Comparison of ENCODE assay signal across 32 mouse cellular contexts in the genomic region with DNA sequence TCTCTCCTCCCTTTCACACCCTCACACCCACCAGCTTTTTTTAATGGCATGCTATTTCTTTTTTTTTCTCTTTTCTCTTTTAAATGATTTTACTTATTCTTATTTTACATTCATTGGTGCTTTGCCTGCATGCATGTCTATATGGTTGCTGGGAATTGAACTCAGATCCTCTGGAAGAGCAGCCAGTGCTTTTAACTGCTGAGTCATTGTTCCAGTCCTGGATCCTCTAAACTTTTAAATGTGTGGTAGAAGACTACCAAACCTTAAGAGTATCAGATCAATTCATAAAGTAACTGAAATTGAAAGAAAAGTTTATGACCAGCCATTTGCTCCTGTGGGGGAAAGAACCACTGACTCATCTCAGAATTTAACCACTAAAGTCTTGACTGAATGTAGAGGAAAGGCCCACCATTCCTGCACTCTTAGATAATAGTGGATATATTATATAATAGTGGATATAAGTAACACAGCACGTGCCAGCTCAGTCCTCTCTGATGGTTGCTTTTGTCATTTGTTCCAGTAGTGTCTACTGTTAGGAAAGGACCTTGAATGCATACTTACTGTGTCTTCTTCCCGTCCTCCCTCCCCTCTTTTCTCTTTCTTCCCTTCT.
DNase-seq lines count a peak whose midpoint lies in the region; ATAC-seq and TF ChIP-seq lines count a peak whose summit lies in the region.
"Had no signal": no experiment of that assay in that cellular context is flagged by ENCODE, and none has a peak within 500 bp of the region (broad histone marks: within the 10 kb centered on the region; RNA-seq: fewer than 3 reads in every experiment).

No protein-coding gene starts in this region.

- 73% methylated on average over 2 of the region's 2 CpGs for WGBS in forebrain, postnatal 0 days

- H3K27me3 ChIP-seq in megakaryocyte, embryonic 14.5 days (replicated peaks) = no peaks in the 10 kb centered on the region
- no peaks in the 10 kb centered on the region for H3K27me3 ChIP-seq in forebrain, postnatal 0 days (ENCODE audit: insufficient read depth, low read length)
- H3K27me3 ChIP-seq: embryonic facial prominence, embryonic 13.5 days; forebrain, embryonic 12.5 days; forebrain, embryonic 15.5 days; heart, embryonic 13.5 days; Patski had no signal

- H3K9ac ChIP-seq in forebrain, postnatal 0 days = no peak overlapping the region
- H3K9ac ChIP-seq: embryonic facial prominence, embryonic 13.5 days; forebrain, embryonic 12.5 days; forebrain, embryonic 15.5 days; heart, embryonic 13.5 days; hindbrain, embryonic 14.5 days had no signal

- ATAC-seq in megakaryocyte, adult 5-6 weeks (ENCODE audit: poor library complexity, severe bottlenecking) = no peak
- peak; percentile 79 for ATAC-seq in CD4-positive, CD25-positive, alpha-beta regulatory T cell, adult 4 months
- no peak for ATAC-seq in forebrain, postnatal 0 days
- ATAC-seq: forebrain, embryonic 15.5 days; hindbrain, postnatal 0 days; intestine, embryonic 16.5 days; Patski had no signal

- no peaks in the 10 kb centered on the region for H3K9me3 ChIP-seq in megakaryocyte, embryonic 14.5 days
- H3K9me3 ChIP-seq in forebrain, postnatal 0 days (ENCODE audit: low read length) = no peaks in the 10 kb centered on the region
- H3K9me3 ChIP-seq: embryonic facial prominence, embryonic 10.5 days; embryonic facial prominence, embryonic 13.5 days; forebrain, embryonic 12.5 days; forebrain, embryonic 15.5 days; G1E; heart, embryonic 10.5 days; heart, embryonic 13.5 days had no signal

- peak overlapping the region; percentile 10 for H3K4me3 ChIP-seq in megakaryocyte, embryonic 14.5 days (replicated peaks)
- no peak overlapping the region for H3K4me3 ChIP-seq in forebrain, postnatal 0 days (ENCODE audit: low read depth, low read length)
- H3K4me3 ChIP-seq: embryonic facial prominence, embryonic 10.5 days; embryonic facial prominence, embryonic 13.5 days; erythroblast, embryonic 14.5 days; forebrain, embryonic 12.5 days; forebrain, embryonic 15.5 days; gastrocnemius, adult 2 months; heart, embryonic 10.5 days; heart, embryonic 13.5 days had no signal

- H3K4me1 ChIP-seq in megakaryocyte, embryonic 14.5 days = peaks cover 27% of the 10 kb centered on the region
- H3K4me1 ChIP-seq in forebrain, postnatal 0 days (ENCODE audit: insufficient read depth) = no peaks in the 10 kb centered on the region
- H3K4me1 ChIP-seq: embryonic facial prominence, embryonic 10.5 days; embryonic facial prominence, embryonic 13.5 days; forebrain, embryonic 12.5 days; forebrain, embryonic 15.5 days; heart, embryonic 10.5 days; heart, embryonic 13.5 days had no signal

- peaks cover 74% of the 10 kb centered on the region for H3K36me3 ChIP-seq in megakaryocyte, embryonic 14.5 days (replicated peaks; ENCODE audit: low read length)
- peaks cover 14% of the 10 kb centered on the region for H3K36me3 ChIP-seq in forebrain, postnatal 0 days (ENCODE audit: insufficient read depth)

- no peak overlapping the region for H3K4me2 ChIP-seq in forebrain, postnatal 0 days (ENCODE audit: low read depth)
- H3K4me2 ChIP-seq: embryonic facial prominence, embryonic 13.5 days; forebrain, embryonic 12.5 days; forebrain, embryonic 15.5 days; heart, embryonic 13.5 days; hindbrain, embryonic 14.5 days had no signal

- TF ChIP-seq CTCF in forebrain, postnatal 0 days (IDR thresholded peaks at IDR 0.05; ENCODE audit: low read depth) = no peak

- DNase-seq in induced T-regulatory cell, adult 2 months (ENCODE audit: low read depth) = peak; percentile 51
- DNase-seq in ovary, postnatal 14 days (ENCODE audit: low spot score) = no peak
- DNase-seq in forebrain, postnatal 0 days = no peak
- DNase-seq in thymus, postnatal 25 days = no peak
- DNase-seq: adrenal gland, adult 2 months; adrenal gland, postnatal 14 days; cerebellum, adult 11 months; cerebellum, adult 2 months; cerebellum, adult 9-11 months; cerebellum, postnatal 25 days; embryo, embryonic 11 days; gastrocnemius, adult 2 months; gastrocnemius, postnatal 14 days; heart, adult 18-20 months; heart, postnatal 14 days; heart, postnatal 4 days; kidney, adult 18-20 months had no signal

- H3K27ac ChIP-seq in forebrain, postnatal 0 days (ENCODE audit: low read depth, low read length) = no peak overlapping the region
- H3K27ac ChIP-seq: embryonic facial prominence, embryonic 10.5 days; embryonic facial prominence, embryonic 13.5 days; forebrain, embryonic 12.5 days; forebrain, embryonic 15.5 days; gastrocnemius, adult 2 months; heart, embryonic 10.5 days; heart, embryonic 13.5 days; hindbrain, embryonic 14.5 days; hindbrain, postnatal 0 days had no signal
